Mouse (Mus musculus) hindlimb bud, embryonic 11.5 days (tissue): ENCODE measurements around the gene Klf9.

ENCODE experiments used
- DNase-seq: peaks from one replicate; pipeline ENCODE4 v3.0.0-alpha.2; 2012; ENCODE audit warnings: low read depth, low spot score; ENCODE audit errors: extremely low spot score

The Klf9 gene

DNA sequence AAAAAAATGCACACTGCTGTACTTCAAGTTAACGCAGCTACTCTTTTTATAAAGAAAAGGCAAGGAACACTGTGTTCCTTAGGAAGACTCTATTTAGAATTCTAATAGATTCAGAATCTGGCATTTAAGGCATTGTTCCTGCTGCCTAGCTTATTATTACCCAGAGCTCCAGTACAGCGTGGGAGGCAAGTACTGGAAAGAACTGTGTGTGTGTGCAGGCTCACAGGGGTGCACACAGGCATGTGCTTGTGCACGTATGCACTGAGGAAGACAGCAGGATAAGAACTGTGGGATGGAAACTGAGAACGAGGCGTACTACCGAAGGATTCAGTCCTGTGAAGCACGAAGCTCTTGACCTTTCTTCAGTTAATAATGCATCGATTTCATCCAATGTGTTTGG, 73.3 kb downstream of the Klf9 start:
- DNase-seq: no peak
